Mouse (Mus musculus) heart, adult 2 months (tissue): ENCODE measurements at regions not wholly inside any gene's neighbourhood (a gene's known extent, or its start where the extent isn't known, plus 50 kb on each side); places are given as distances from the start of the nearest gene placed in this dataset.
"Not testable (repeated sequence)": the region's sequence is repeated elsewhere in the genome, so short reads cannot be mapped to it uniquely, and the experiment has no call there.

ENCODE experiments used
- DNase-seq, 2 experiments: peaks; one replicate each; pipeline ENCODE4 v3.0.0; 2021
- H3K27ac ChIP-seq: fragments of 200-600 bp; 2 replicates; pipeline ENCODE4 v1.8.1; 2022
- H3K27me3 ChIP-seq: fragments of 200-500 bp; 2 replicates; pipeline ENCODE4 v1.6.1; 2012; ENCODE audit warnings: mild to moderate bottlenecking, low read length, inconsistent platforms, mixed read lengths; ENCODE audit not compliant: control insufficient read depth, insufficient read depth
- H3K36me3 ChIP-seq: fragments of 200-500 bp; 2 replicates; pipeline ENCODE4 v1.6.1; 2012; ENCODE audit warnings: low read length, inconsistent platforms; ENCODE audit not compliant: control insufficient read depth, insufficient read depth
- H3K4me1 ChIP-seq: fragments of 200-500 bp; 2 replicates; pipeline ENCODE4 v1.6.1; 2011; ENCODE audit warnings: low read length; ENCODE audit not compliant: control insufficient read depth, insufficient read depth
- H3K4me3 ChIP-seq: fragments of 200-600 bp; 2 replicates; pipeline ENCODE4 v1.8.1; 2022
- H3K79me2 ChIP-seq: fragments of 200-500 bp; replicated peaks from 2 replicates; pipeline ENCODE4 v1.6.1; 2012; ENCODE audit warnings: mild to moderate bottlenecking, inconsistent platforms, low read length, moderate library complexity, mixed read lengths; ENCODE audit not compliant: control insufficient read depth, insufficient read depth
- H3K9ac ChIP-seq: fragments of 200-500 bp; 2 replicates; pipeline ENCODE4 v1.6.1; 2012; ENCODE audit warnings: low read depth, mild to moderate bottlenecking, control low read depth, inconsistent platforms, low read length, mixed read lengths
- CTCF ChIP-seq: fragments of 200-600 bp; IDR thresholded peaks from 2 replicates; pipeline ENCODE4 v1.8.1; 2022; ENCODE audit warnings: antibody characterized with exemption, mild to moderate bottlenecking, moderate library complexity
- EP300 ChIP-seq: fragments of 200-500 bp; IDR thresholded peaks from 2 replicates; pipeline ENCODE4 v1.6.1; 2011; ENCODE audit warnings: low read depth, low read length, control low read depth; ENCODE audit not compliant: insufficient read depth
- POLR2A ChIP-seq: fragments of 200-500 bp; IDR thresholded peaks from 2 replicates; pipeline ENCODE4 v1.6.1; 2011; ENCODE audit warnings: mild to moderate bottlenecking, low read depth, low read length, control low read depth; ENCODE audit not compliant: insufficient read depth
- WGBS: fragments of 180-500 bp; shearing (Covaris S2); methylation state at CpG from one replicate; pipeline ENCODE4 v1.1.7; 2018; 5-methylcytosine and 5-hydroxymethylcytosine counted together
- intact Hi-C: fragments of 180-260 bp; cut with DNase I; formaldehyde crosslinking; loops from one replicate; pipeline ENCODE4 v1.15.1; 2025

GRCm38 (mm10) chrX:153887285-153887684 is 55.3 kb downstream of the Spin2c start:
- TF ChIP-seq CTCF (no peak), EP300 (no peak), POLR2A (no peak)
- intact Hi-C loops, result no loop called here
- no peaks in the 10 kb centered on the region for H3K36me3 ChIP-seq
- no peaks in the 10 kb centered on the region for H3K79me2 ChIP-seq
- 23% methylated on average over 2 of the region's 2 CpGs for WGBS
- H3K4me3 ChIP-seq, result no peak overlapping the region
- no peaks in the 10 kb centered on the region for H3K27me3 ChIP-seq
- no peak for DNase-seq
- H3K9ac ChIP-seq, result no peak overlapping the region
- H3K27ac ChIP-seq, result no peak overlapping the region
- H3K4me1 ChIP-seq, result no peaks in the 10 kb centered on the region

- intact Hi-C loops, result no loop called here
- WGBS, result 64% methylated on average over 3 of the region's 3 CpGs
- no peaks in the 10 kb centered on the region for H3K4me1 ChIP-seq
Observed at GRCm38 (mm10) chrX:153927996-153928395, 84.4 kb downstream of the Samt1 start.

DNA sequence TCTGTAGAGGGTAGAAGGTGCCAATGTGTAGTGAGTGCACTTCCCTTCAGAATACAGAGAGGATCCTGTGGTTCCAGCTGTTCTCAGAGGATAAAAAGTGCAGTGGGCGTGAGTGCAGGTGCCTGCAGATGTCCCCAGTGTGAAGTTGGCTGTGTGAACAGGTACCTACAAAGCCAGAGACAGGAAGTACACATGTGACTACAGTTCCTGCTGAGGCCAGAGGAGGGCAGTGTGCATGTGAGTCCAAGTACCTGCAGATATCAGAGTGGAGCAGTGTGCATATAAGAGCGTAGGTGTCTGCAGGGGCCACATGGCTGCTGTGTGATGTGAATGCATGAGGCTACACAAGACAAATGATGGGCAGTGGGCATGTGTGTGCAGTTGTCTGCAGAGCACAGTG is 79.9 kb downstream of the Samt1 start:
- DNase-seq, result no peak
- Histone ChIP-seq H3K27me3 (no peaks in the 10 kb centered on the region), H3K4me1 (no peaks in the 10 kb centered on the region), H3K79me2 (no peaks in the 10 kb centered on the region), H3K9ac (no peak overlapping the region), H3K4me3 (no peak overlapping the region), H3K36me3 (no peaks in the 10 kb centered on the region), H3K27ac (no peak overlapping the region)
- intact Hi-C loops, result no loop called here
- TF ChIP-seq CTCF (peak; percentile 8; the same call in 1 of the 2 replicates), EP300 (no peak)
- WGBS, result 66% methylated on average over 2 of the region's 2 CpGs

More at GRCm38 (mm10) chrX:153927996-153928395, 84.4 kb downstream of the Samt1 start:
- DNase-seq, result no peak
- Histone ChIP-seq H3K4me3 (no peak overlapping the region), H3K79me2 (no peaks in the 10 kb centered on the region), H3K36me3 (no peaks in the 10 kb centered on the region), H3K27me3 (no peaks in the 10 kb centered on the region), H3K27ac (no peak overlapping the region), H3K9ac (no peak overlapping the region)
- TF ChIP-seq EP300, result no peak
- no peak for TF ChIP-seq CTCF
- no peak for TF ChIP-seq POLR2A

DNA sequence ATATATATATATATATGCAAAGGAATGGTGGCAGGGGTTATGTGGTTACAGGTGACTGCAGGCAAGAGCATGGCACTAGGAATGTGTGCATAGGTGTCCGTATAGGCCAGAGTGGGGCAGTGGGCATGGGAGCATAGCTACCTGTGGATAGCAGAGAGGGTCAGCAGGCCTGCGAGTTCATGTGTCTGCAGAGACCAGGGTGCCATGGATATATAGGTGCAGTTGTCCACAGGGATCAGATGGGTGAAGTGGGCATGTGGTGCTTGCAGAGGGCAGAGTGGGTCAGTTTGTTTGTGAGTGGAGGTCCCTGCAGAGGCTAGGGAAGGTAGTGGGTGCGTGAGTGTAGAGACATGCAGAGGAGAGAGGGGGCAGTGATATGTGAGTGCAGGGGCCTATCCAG is 76.3 kb downstream of the Samt1 start:
- H3K36me3 ChIP-seq, result no peaks in the 10 kb centered on the region

GRCm38 (mm10) chrX:153937346-153937745 is 75.1 kb downstream of the Samt1 start:
- Histone ChIP-seq H3K27me3 (no peaks in the 10 kb centered on the region), H3K79me2 (no peaks in the 10 kb centered on the region), H3K36me3 (no peaks in the 10 kb centered on the region), H3K4me1 (no peaks in the 10 kb centered on the region), H3K4me3 (no peak overlapping the region), H3K27ac (no peak overlapping the region), H3K9ac (no peak overlapping the region)
- no peak for DNase-seq
- intact Hi-C loops, result no loop called here
- TF ChIP-seq POLR2A, result no peak
- TF ChIP-seq CTCF, result no peak
- no peak for TF ChIP-seq EP300

More for the DNA sequence above, 76.3 kb downstream of the Samt1 start:
- Histone ChIP-seq H3K9ac (no peak overlapping the region), H3K4me1 (no peaks in the 10 kb centered on the region), H3K79me2 (no peaks in the 10 kb centered on the region), H3K27me3 (no peaks in the 10 kb centered on the region), H3K27ac (no peak overlapping the region), H3K4me3 (no peak overlapping the region)
- peak in 1 of 2 experiments; percentile 8 for DNase-seq
- 81% methylated on average over 3 of the region's 3 CpGs for WGBS
- intact Hi-C loops, result no loop called here
- TF ChIP-seq CTCF (no peak), POLR2A (no peak), EP300 (no peak)

DNA sequence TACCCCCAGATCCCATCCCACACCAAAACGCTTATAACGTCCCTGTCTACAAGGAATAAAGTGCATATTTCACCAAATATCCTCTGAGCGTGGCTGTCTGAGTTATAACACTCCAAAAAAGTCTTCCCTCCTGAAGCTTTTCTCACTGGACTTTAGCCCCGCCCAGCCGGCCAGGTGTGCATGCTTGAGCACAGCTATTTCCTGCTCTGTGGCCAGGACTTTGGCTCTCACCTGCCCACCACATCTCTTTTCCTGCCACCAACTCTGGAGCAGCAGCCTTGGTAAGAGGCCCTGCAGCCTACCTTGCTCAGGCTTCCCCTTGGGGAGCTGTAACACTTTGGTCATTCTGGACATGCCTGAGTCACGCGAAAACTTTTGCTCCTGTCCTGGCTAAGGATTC is 72.4 kb downstream of the Samt1 start:
- no peak overlapping the region for H3K9ac ChIP-seq
- WGBS, result 79% methylated on average over 7 of the region's 7 CpGs
- no peaks in the 10 kb centered on the region for H3K36me3 ChIP-seq
- H3K4me1 ChIP-seq, result no peaks in the 10 kb centered on the region
- TF ChIP-seq POLR2A, result no peak
- no peak for TF ChIP-seq CTCF
- no peak for TF ChIP-seq EP300
- intact Hi-C loops, result no loop called here
- no peak for DNase-seq
- H3K27ac ChIP-seq, result no peak overlapping the region
- no peaks in the 10 kb centered on the region for H3K79me2 ChIP-seq
- no peaks in the 10 kb centered on the region for H3K27me3 ChIP-seq
- H3K4me3 ChIP-seq, result no peak overlapping the region

- H3K36me3 ChIP-seq, H3K9ac ChIP-seq, DNase-seq, H3K79me2 ChIP-seq, H3K27ac ChIP-seq, H3K4me3 ChIP-seq, intact Hi-C loops, H3K4me1 ChIP-seq, H3K27me3 ChIP-seq: not testable (repeated sequence)
- 66% methylated on average over 3 of the region's 3 CpGs for WGBS
Observed at GRCm38 (mm10) chrX:153941130-153941529, 71.3 kb downstream of the Samt1 start.
